Mouse (Mus musculus) CH12.LX (cell line): ENCODE data around the gene Taf4. TPM values are rescaled to one million over a fixed set of nuclear protein-coding genes. Genes with fewer than 3 reads are reported as not detected.

Source experiments
- DNase-seq: peaks from one replicate; pipeline ENCODE4 v3.0.0-alpha.2; 2013; ENCODE audit errors: extremely low read depth
- H3K27ac ChIP-seq: 2 replicates; pipeline ENCODE4 v1.5.1; 2012; ENCODE audit warnings: low read depth, mild to moderate bottlenecking, control low read depth, moderate library complexity; ENCODE audit not compliant: insufficient read depth
- H3K27me3 ChIP-seq: replicated peaks from 2 replicates; pipeline ENCODE3; 2012; ENCODE audit warnings: inconsistent platforms
- H3K36me3 ChIP-seq, 2 experiments: replicated peaks in 1 of 2; 2 replicates each; pipeline versions ENCODE3 to v1.6.1; 2012; ENCODE audit warnings: inconsistent platforms in 1 of 2, low read length in 1 of 2, mild to moderate bottlenecking in 1 of 2, mixed read lengths in 1 of 2, moderate library complexity in 1 of 2; ENCODE audit not compliant: control insufficient read depth in 1 of 2, insufficient read depth in 1 of 2
- H3K4me1 ChIP-seq, 2 experiments: 2 replicates each; pipeline ENCODE4 v1.6.1; 2012; ENCODE audit warnings: inconsistent platforms in 1 of 2, moderate library complexity in 1 of 2; ENCODE audit not compliant: insufficient read depth in 2 of 2, control insufficient read depth in 1 of 2
- H3K4me2 ChIP-seq: 2 replicates; pipeline ENCODE4 v1.6.1; 2012; ENCODE audit warnings: low read depth, mild to moderate bottlenecking, control low read depth; ENCODE audit not compliant: poor library complexity, insufficient read depth, severe bottlenecking
- H3K4me3 ChIP-seq, 3 experiments: fragments of 150-350 bp in 1 of 3; sonication (generic) in 1 of 3; replicated peaks in 1 of 3; 2 replicates each; pipeline versions ENCODE3 to v1.5.1; 2011 to 2012; ENCODE audit warnings: low read depth in 2 of 3, low read length in 2 of 3, mild to moderate bottlenecking in 2 of 3, moderate library complexity in 2 of 3, control low read depth in 1 of 3, improper control_type of control experiment in 1 of 3, inconsistent platforms in 1 of 3, mixed read lengths in 1 of 3; ENCODE audit not compliant: poor library complexity in 1 of 3
- H3K79me2 ChIP-seq: replicated peaks from 2 replicates; pipeline ENCODE4 v1.6.1; 2012; ENCODE audit warnings: mild to moderate bottlenecking, moderate library complexity; ENCODE audit not compliant: control insufficient read depth, poor library complexity, insufficient read depth, severe bottlenecking; ENCODE audit errors: extremely low read depth
- H3K9ac ChIP-seq: 2 replicates; pipeline ENCODE4 v1.6.1; 2012; ENCODE audit warnings: low read depth, mild to moderate bottlenecking, control low read depth, moderate library complexity; ENCODE audit not compliant: insufficient read depth
- H3K9me3 ChIP-seq: replicated peaks from 2 replicates; pipeline ENCODE3; 2012; ENCODE audit warnings: low read length, inconsistent platforms, mixed read lengths
- BHLHE40 ChIP-seq: IDR thresholded peaks from 2 replicates; pipeline ENCODE4 v1.6.1; 2011; ENCODE audit warnings: mild to moderate bottlenecking, low read depth, low read length, improper control_type of control experiment
- CHD2 ChIP-seq: IDR thresholded peaks from 2 replicates; pipeline ENCODE4 v1.6.1; 2011; ENCODE audit warnings: low read length, improper control_type of control experiment
- CTCF ChIP-seq, 2 experiments: IDR thresholded peaks in 1 of 2; conservative IDR thresholded peaks in 1 of 2; 2 replicates each; pipeline ENCODE4 v1.5.1; 2011 to 2012; ENCODE audit warnings: low read depth in 2 of 2, low read length in 2 of 2, improper control_type of control experiment in 1 of 2, inconsistent platforms in 1 of 2, mild to moderate bottlenecking in 1 of 2, moderate library complexity in 1 of 2
- E2F4 ChIP-seq: IDR thresholded peaks from 2 replicates; pipeline ENCODE4 v1.6.1; 2011; ENCODE audit warnings: low read depth, low read length, improper control_type of control experiment; ENCODE audit not compliant: insufficient replicate concordance
- EP300 ChIP-seq: IDR thresholded peaks from 2 replicates; pipeline ENCODE4 v1.6.1; 2011; ENCODE audit warnings: low read length, improper control_type of control experiment
- GABPA ChIP-seq: IDR thresholded peaks from 2 replicates; pipeline ENCODE4 v1.6.1; 2012; ENCODE audit warnings: low read depth, low read length, improper control_type of control experiment, inconsistent platforms; ENCODE audit not compliant: insufficient replicate concordance
- HCFC1 ChIP-seq: IDR thresholded peaks from 2 replicates; pipeline ENCODE4 v1.6.1; 2012; ENCODE audit warnings: low read depth, mild to moderate bottlenecking, inconsistent platforms, low read length, improper control_type of control experiment
- IRF4 ChIP-seq: IDR thresholded peaks from 2 replicates; pipeline ENCODE4 v1.6.1; 2014; ENCODE audit warnings: low read depth, mild to moderate bottlenecking, inconsistent platforms, low read length, improper control_type of control experiment
- JUN ChIP-seq: IDR thresholded peaks from 2 replicates; pipeline ENCODE4 v1.6.1; 2011; ENCODE audit warnings: low read depth, mild to moderate bottlenecking, low read length, improper control_type of control experiment, moderate library complexity; ENCODE audit not compliant: insufficient read depth
- KAT2A ChIP-seq: IDR thresholded peaks from 2 replicates; pipeline ENCODE4 v1.6.1; 2012; ENCODE audit warnings: low read length, improper control_type of control experiment, inconsistent platforms; ENCODE audit not compliant: insufficient replicate concordance
- MAFK ChIP-seq: IDR thresholded peaks from 2 replicates; pipeline ENCODE4 v1.6.1; 2011; ENCODE audit warnings: low read length, improper control_type of control experiment; ENCODE audit not compliant: insufficient replicate concordance
- MAZ ChIP-seq: IDR thresholded peaks from 2 replicates; pipeline ENCODE4 v1.6.1; 2012; ENCODE audit warnings: low read depth, mild to moderate bottlenecking, inconsistent platforms, low read length, improper control_type of control experiment, moderate library complexity
- MEF2A ChIP-seq: IDR thresholded peaks from 2 replicates; pipeline ENCODE4 v1.6.1; 2014; ENCODE audit warnings: low read depth, mild to moderate bottlenecking, inconsistent platforms, low read length, improper control_type of control experiment, borderline replicate concordance
- MXI1 ChIP-seq: IDR thresholded peaks from 2 replicates; pipeline ENCODE4 v1.6.1; 2011; ENCODE audit warnings: mild to moderate bottlenecking, low read depth, low read length, improper control_type of control experiment
- NELFE ChIP-seq: IDR thresholded peaks from 2 replicates; pipeline ENCODE4 v1.6.1; 2011; ENCODE audit warnings: low read depth, low read length, improper control_type of control experiment
- NRF1 ChIP-seq: IDR thresholded peaks from 2 replicates; pipeline ENCODE4 v1.6.1; 2014; ENCODE audit warnings: low read depth, mild to moderate bottlenecking, inconsistent platforms, low read length, improper control_type of control experiment, moderate library complexity
- POLR2AphosphoS2 ChIP-seq: IDR thresholded peaks from 2 replicates; pipeline ENCODE4 v1.6.1; 2011; ENCODE audit warnings: low read depth, low read length, improper control_type of control experiment
- RAD21 ChIP-seq: IDR thresholded peaks from 2 replicates; pipeline ENCODE4 v1.6.1; 2011; ENCODE audit warnings: low read depth, mild to moderate bottlenecking, low read length, improper control_type of control experiment, moderate library complexity
- RCOR1 ChIP-seq: conservative IDR thresholded peaks from 2 replicates; pipeline ENCODE4 v1.6.1; 2012; ENCODE audit warnings: low read depth, mild to moderate bottlenecking, inconsistent platforms, low read length, improper control_type of control experiment
- SIN3A ChIP-seq: IDR thresholded peaks from 2 replicates; pipeline ENCODE4 v1.6.1; 2012; ENCODE audit warnings: low read length, improper control_type of control experiment, inconsistent platforms
- SMC3 ChIP-seq: IDR thresholded peaks from 2 replicates; pipeline ENCODE4 v1.6.1; 2011; ENCODE audit warnings: low read depth, low read length, improper control_type of control experiment
- TBP ChIP-seq: conservative IDR thresholded peaks from 2 replicates; pipeline ENCODE4 v1.6.1; 2011; ENCODE audit warnings: low read depth, low read length, improper control_type of control experiment
- TCF12 ChIP-seq: IDR thresholded peaks from 2 replicates; pipeline ENCODE4 v1.6.1; 2014; ENCODE audit warnings: low read depth, mild to moderate bottlenecking, inconsistent platforms, low read length, improper control_type of control experiment
- UBTF ChIP-seq: IDR thresholded peaks from 2 replicates; pipeline ENCODE4 v1.6.1; 2012; ENCODE audit warnings: low read depth, mild to moderate bottlenecking, inconsistent platforms, low read length, improper control_type of control experiment, moderate library complexity
- USF1 ChIP-seq: IDR thresholded peaks from 2 replicates; pipeline ENCODE4 v1.6.1; 2014; ENCODE audit warnings: low read depth, mild to moderate bottlenecking, inconsistent platforms, low read length, improper control_type of control experiment
- USF2 ChIP-seq: conservative IDR thresholded peaks from 2 replicates; pipeline ENCODE4 v1.6.1; 2011; ENCODE audit warnings: low read depth, low read length, improper control_type of control experiment
- ZKSCAN1 ChIP-seq: IDR thresholded peaks from 2 replicates; pipeline ENCODE4 v1.6.1; 2012; ENCODE audit warnings: low read depth, inconsistent platforms, low read length, improper control_type of control experiment, borderline replicate concordance
- ZMIZ1 ChIP-seq: IDR thresholded peaks from 2 replicates; pipeline ENCODE4 v1.6.1; 2012; ENCODE audit warnings: low read depth, mild to moderate bottlenecking, inconsistent platforms, low read length, improper control_type of control experiment
- dilution Hi-C: fragments of 300-500 bp; cut with MboI; formaldehyde crosslinking; loops from 2 replicates; pipeline ENCODE4 v1.14.3; 2020; ENCODE audit warnings: low sequenced_read_pairs; ENCODE audit not compliant: extremely low pct_unique_long_range_greater_than_20kb, extremely low pct_ligation_motif_present
- in situ Hi-C: fragments of 300-500 bp; cut with MboI; formaldehyde crosslinking; loops from 3 replicates; pipeline ENCODE4 v1.14.3; 2019; ENCODE audit warnings: low sequenced_read_pairs, low pct_ligation_motif_present, low pct_unique_long_range_greater_than_20kb, mixed read lengths
- polyA plus RNA-seq: library from polyadenylated mRNA; unstranded; fragments of >175 nt; gene quantifications from 2 replicates; pipeline ENCODE4 v1.2.1, GENCODE M21; 2012; ENCODE audit warnings: low read depth; ENCODE audit not compliant: insufficient read length
- total RNA-seq, 2 experiments: library from RNA; depleted of rRNA; stranded (reverse); fragments of 300-350 nt in 1 of 2; fragments of >200 nt in 1 of 2; gene quantifications; 2 replicates each; pipeline ENCODE4 v1.2.3; 2012 to 2014

The Taf4 gene
- total and polyA plus RNA-seq, 3 experiments, result 3.0 to 14.5 (median 5.5) TPM

DNA sequence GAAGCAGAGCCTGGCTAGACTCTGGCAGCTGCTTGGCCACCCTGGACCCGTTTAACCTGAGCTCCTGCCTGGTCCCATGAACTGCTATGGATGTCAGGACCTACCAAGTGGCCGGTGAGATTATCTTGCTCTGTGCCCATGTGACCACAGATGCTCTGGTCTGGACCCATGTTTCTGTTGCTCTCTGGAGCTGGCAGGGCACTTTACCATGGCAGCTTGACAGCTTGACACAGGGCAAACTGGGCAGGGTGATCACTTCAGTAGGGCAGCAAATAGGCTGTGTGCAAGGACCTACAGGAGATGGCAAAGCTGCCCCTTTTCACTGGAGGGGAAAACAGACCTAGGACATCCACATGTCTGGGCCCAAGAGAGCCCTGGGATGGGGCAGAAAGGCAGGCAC lies 79.5 kb downstream of the Taf4 start:
- Histone ChIP-seq H3K36me3 (no peaks in the 10 kb centered on the region), H3K9ac (no peak overlapping the region), H3K27me3 (peaks cover under 1% of the 10 kb centered on the region), H3K4me2 (no peak overlapping the region), H3K9me3 (no peaks in the 10 kb centered on the region), H3K4me3 (no peak overlapping the region), H3K79me2 (no peaks in the 10 kb centered on the region), H3K4me1 (peaks cover 10 to 26% of the 10 kb centered on the region in 2 experiments), H3K27ac (no peak overlapping the region)
- TF ChIP-seq RCOR1 (no peak), MAZ (no peak), USF1 (no peak), MAFK (no peak), GABPA (no peak), ZMIZ1 (no peak), NRF1 (no peak), SMC3 (no peak), POLR2AphosphoS2 (no peak), TCF12 (no peak), E2F4 (no peak), NELFE (no peak), ZKSCAN1 (no peak), CTCF (conservative IDR thresholded peaks at IDR 0.05 in 1 of 2, IDR thresholded peaks at IDR 0.05 in 1 of 2; ENCODE audit: low read depth in 2 of 2, low read length in 2 of 2) (no peak), EP300 (no peak), USF2 (no peak), JUN (no peak)
- dilution Hi-C loops, result no loop called here
- DNase-seq, result no peak
- in situ Hi-C loops, result loop anchor here (25.0 kb wide), 1 partner anchor 1335 kb away; no protein-coding TSS in a partner anchor

- Histone ChIP-seq H3K27me3 (peaks cover 26% of the 10 kb centered on the region), H3K9ac (no peak overlapping the region), H3K79me2 (no peaks in the 10 kb centered on the region), H3K4me3 (no peak overlapping the region), H3K36me3 (no peaks in the 10 kb centered on the region), H3K4me2 (no peak overlapping the region), H3K9me3 (no peaks in the 10 kb centered on the region), H3K4me1 (peaks cover 4 to 7% of the 10 kb centered on the region in 2 experiments; a peak in 3 of 4 replicates), H3K27ac (no peak overlapping the region)
- dilution Hi-C loops (no loop called here), in situ Hi-C loops (loop anchor here (25.0 kb wide), 1 partner anchor 1329 kb away; no protein-coding TSS in a partner anchor)
- TF ChIP-seq SIN3A (no peak), KAT2A (no peak), TBP (no peak), USF1 (no peak), UBTF (no peak), USF2 (no peak), MEF2A (no peak), BHLHE40 (no peak), MXI1 (no peak), RAD21 (no peak), HCFC1 (no peak), JUN (no peak), CHD2 (no peak), E2F4 (no peak), SMC3 (no peak), NELFE (no peak), IRF4 (no peak), MAFK (no peak)
- DNase-seq, result no peak
Measured at GRCm38 (mm10) chr2:179891048-179891447, 85.4 kb downstream of the Taf4 start.
